Mouse (Mus musculus) limb, embryonic 14.5 days (tissue): ENCODE results near the gene Gm37240. TPM values are rescaled to one million over a fixed set of nuclear protein-coding genes. Genes with fewer than 3 reads are reported as not detected.

Source experiments
- ATAC-seq: fragments of 200-750 bp; cut with Nextera tagmentation; 2 replicates; pipeline ENCODE4 v1.8.0; 2017; ENCODE audit warnings: low read depth, moderate number of reproducible peaks, moderate TSS enrichment; ENCODE audit not compliant: low FRiP score
- DNase-seq: peaks from one replicate; pipeline ENCODE4 v3.0.0-alpha.2; 2015; ENCODE audit warnings: low spot score
- H3K27ac ChIP-seq: fragments of 300-500 bp; sonication (generic); replicated peaks from 2 replicates; pipeline ENCODE4 v1.5.1; 2014; ENCODE audit warnings: low read depth, mild to moderate bottlenecking, low read length, moderate library complexity, mixed read lengths
- H3K27me3 ChIP-seq: fragments of 300-500 bp; sonication (generic); 2 replicates; pipeline ENCODE4 v1.6.1; 2014; ENCODE audit warnings: low read length, mixed read lengths; ENCODE audit not compliant: control insufficient read depth, insufficient read depth
- H3K36me3 ChIP-seq: fragments of 300-500 bp; sonication (generic); 2 replicates; pipeline ENCODE4 v1.6.1; 2014; ENCODE audit warnings: mild to moderate bottlenecking, low read length, moderate library complexity, mixed read lengths; ENCODE audit not compliant: control insufficient read depth, insufficient read depth
- H3K4me1 ChIP-seq: fragments of 300-500 bp; sonication (generic); 2 replicates; pipeline ENCODE4 v1.6.1; 2014; ENCODE audit warnings: antibody characterized with exemption, low read length, mixed read lengths; ENCODE audit not compliant: control insufficient read depth, insufficient read depth
- H3K4me2 ChIP-seq: fragments of 300-500 bp; sonication (generic); replicated peaks from 2 replicates; pipeline ENCODE4 v1.6.1; 2014; ENCODE audit warnings: low read depth, mild to moderate bottlenecking, low read length, moderate library complexity; ENCODE audit not compliant: severe bottlenecking
- H3K4me3 ChIP-seq: fragments of 300-500 bp; sonication (generic); replicated peaks from 2 replicates; pipeline ENCODE4 v1.5.1; 2014; ENCODE audit warnings: low read length
- H3K9ac ChIP-seq: fragments of 300-500 bp; sonication (generic); 2 replicates; pipeline ENCODE4 v1.6.1; 2014; ENCODE audit warnings: mild to moderate bottlenecking, low read depth, low read length, moderate library complexity; ENCODE audit not compliant: severe bottlenecking
- H3K9me3 ChIP-seq: fragments of 300-500 bp; sonication (generic); 2 replicates; pipeline ENCODE4 v1.6.1; 2016; ENCODE audit warnings: low read length; ENCODE audit not compliant: control insufficient read depth
- POLR2A ChIP-seq: fragments of 200-500 bp; IDR thresholded peaks from 2 replicates; pipeline ENCODE4 v1.8.0; 2012; ENCODE audit warnings: inconsistent platforms, mild to moderate bottlenecking, moderate library complexity, borderline replicate concordance; ENCODE audit not compliant: insufficient read depth, insufficient read length; ENCODE audit errors: extremely low read depth
- WGBS: fragments of 180-500 bp; shearing (Covaris S2); extraction: QIAGEN DNeasy Blood & Tissue Kit; methylation state at CpG from one replicate; pipeline ENCODE4 v1.1.7; 2014; 5-methylcytosine and 5-hydroxymethylcytosine counted together
- polyA plus RNA-seq, 2 experiments: library from polyadenylated mRNA; depleted of rRNA in 1 of 2; stranded (reverse) in 1 of 2; unstranded in 1 of 2; fragments of >200 nt; fragmentation: Nextera tagmentation in 1 of 2; extraction: Ambion mirVana in 1 of 2; gene quantifications; 2 replicates each; pipeline versions ENCODE4 v1.2.1 to v1.2.3; 2012 to 2014

Gene Gm37240
- polyA plus RNA-seq, 2 experiments: 2.0 to 13.4 TPM

DNA sequence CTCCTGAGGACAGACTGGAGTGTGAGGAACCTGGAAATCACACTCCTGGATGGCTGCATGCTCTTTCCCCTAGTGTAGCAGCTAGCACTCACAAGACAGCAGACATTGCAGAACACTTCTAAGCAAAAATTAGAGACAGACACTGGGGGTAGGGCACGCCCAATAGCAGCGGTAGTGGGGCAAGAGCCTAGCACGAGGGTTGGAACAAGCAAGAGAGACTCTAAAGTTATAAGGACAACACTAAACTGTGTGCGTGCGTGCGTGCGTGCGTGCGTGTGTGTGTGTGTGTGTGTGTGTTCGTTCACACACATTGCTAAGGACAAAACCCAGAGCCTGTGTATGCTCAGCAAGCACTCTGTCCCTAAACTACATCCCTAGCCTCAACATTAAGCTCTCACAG, 1386.8 kb downstream of the Gm37240 start:
- peaks cover 7% of the 10 kb centered on the region; the same call in 1 of the 2 replicates for H3K4me1 ChIP-seq
- H3K36me3 ChIP-seq: peaks cover 5% of the 10 kb centered on the region; the same call in 1 of the 2 replicates
- no peak for ATAC-seq
- WGBS: 74% methylated on average over 10 of the region's 10 CpGs
- no peaks in the 10 kb centered on the region for H3K9me3 ChIP-seq
- TF ChIP-seq POLR2A: no peak
- no peak overlapping the region for H3K9ac ChIP-seq
- H3K27me3 ChIP-seq: no peaks in the 10 kb centered on the region
- no peak overlapping the region for H3K27ac ChIP-seq
- H3K4me2 ChIP-seq: no peak overlapping the region
- no peak for DNase-seq
- no peak overlapping the region for H3K4me3 ChIP-seq

DNA sequence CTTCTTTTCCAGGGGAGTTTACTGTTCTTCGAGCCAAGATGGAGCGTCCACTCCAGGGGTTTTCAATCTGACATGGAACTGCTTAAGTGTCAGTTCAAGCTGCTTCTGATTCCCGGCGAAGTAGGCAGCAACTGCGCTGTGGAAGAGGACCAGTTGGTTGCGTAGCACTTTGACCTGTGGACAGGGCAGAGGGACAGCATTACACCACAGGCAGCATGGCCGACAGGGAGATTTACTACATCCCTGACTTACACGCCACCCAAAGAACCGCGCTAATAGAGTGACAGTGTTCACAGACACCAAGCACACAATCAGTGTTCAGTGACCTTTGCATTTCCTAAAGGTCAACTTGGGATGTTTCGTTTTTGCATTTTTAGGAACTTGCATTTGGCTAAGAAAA, 1389.6 kb downstream of the Gm37240 start:
- H3K27ac ChIP-seq: no peak overlapping the region
- H3K4me3 ChIP-seq: no peak overlapping the region
- H3K27me3 ChIP-seq: no peaks in the 10 kb centered on the region
- WGBS: 75% methylated on average over 11 of the region's 11 CpGs
- no peak for ATAC-seq
- H3K36me3 ChIP-seq: peaks cover 10% of the 10 kb centered on the region; the same call in 1 of the 2 replicates
- DNase-seq: no peak
- no peaks in the 10 kb centered on the region for H3K9me3 ChIP-seq
- peaks cover 7% of the 10 kb centered on the region; the same call in 1 of the 2 replicates for H3K4me1 ChIP-seq
- no peak overlapping the region for H3K4me2 ChIP-seq
- TF ChIP-seq POLR2A: no peak
- H3K9ac ChIP-seq: no peak overlapping the region

DNA sequence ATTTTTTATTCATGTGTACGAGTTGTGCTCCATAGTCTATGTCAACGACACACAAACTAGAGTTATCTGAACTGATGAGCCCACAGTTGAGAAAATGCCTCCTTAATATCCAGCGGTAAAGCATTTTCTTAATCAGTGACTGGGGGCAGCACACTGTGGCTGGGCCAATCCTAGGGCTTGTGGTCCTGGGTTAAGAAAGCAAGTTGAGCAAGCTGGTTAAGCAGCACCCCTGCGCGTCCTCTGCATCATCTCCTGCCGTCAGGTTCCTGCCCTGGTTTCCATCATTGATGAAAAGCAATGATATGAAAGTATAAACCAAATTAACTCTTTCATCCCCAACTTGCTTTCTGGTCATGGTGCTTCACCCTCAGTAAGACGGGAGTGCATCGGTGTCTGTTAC, 1394.7 kb downstream of the Gm37240 start:
- DNase-seq (no peak), ATAC-seq (no peak)
- TF ChIP-seq POLR2A: no peak
- Histone ChIP-seq H3K27me3 (no peaks in the 10 kb centered on the region), H3K27ac (no peak overlapping the region), H3K36me3 (peaks cover 8% of the 10 kb centered on the region; the same call in 1 of the 2 replicates), H3K4me1 (no peaks in the 10 kb centered on the region), H3K9me3 (no peaks in the 10 kb centered on the region), H3K4me3 (no peak overlapping the region), H3K9ac (no peak overlapping the region), H3K4me2 (no peak overlapping the region)
- WGBS: 91% methylated on average over 8 of the region's 8 CpGs

GRCm38 (mm10) chr3:84492148-84492547, 1395.2 kb downstream of the Gm37240 start:
- Histone ChIP-seq H3K4me1 (no peaks in the 10 kb centered on the region), H3K36me3 (0 out of 2 replicates have a peak, but pooled peaks cover 5% of the 10 kb centered on the region), H3K27ac (no peak overlapping the region), H3K9me3 (no peaks in the 10 kb centered on the region), H3K27me3 (no peaks in the 10 kb centered on the region), H3K4me2 (no peak overlapping the region), H3K4me3 (no peak overlapping the region), H3K9ac (no peak overlapping the region)
- ATAC-seq (no peak), DNase-seq (no peak)
- TF ChIP-seq POLR2A: no peak
- WGBS: 74% methylated on average over 4 of the region's 4 CpGs

DNA sequence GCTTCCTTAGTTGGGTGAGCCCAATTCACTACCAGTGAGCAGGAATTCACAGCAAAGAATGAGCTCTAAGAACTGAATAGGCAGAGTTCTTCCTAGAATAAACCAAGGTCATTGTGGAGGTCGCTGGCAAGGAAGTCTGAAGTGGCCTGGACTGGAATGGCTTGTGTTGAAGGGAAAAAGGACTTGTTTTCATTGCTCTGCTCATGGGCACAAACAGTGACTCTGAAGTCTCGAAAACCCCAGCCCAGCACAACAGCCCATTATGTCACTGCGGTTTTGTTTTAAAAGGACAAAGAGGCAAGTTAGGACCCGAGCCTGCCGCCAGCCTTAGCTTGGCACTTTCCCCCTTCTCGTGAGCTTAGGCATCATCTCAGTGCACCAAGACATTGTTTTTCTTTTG, 1398.6 kb downstream of the Gm37240 start:
- Histone ChIP-seq H3K27ac (no peak overlapping the region), H3K27me3 (no peaks in the 10 kb centered on the region), H3K9me3 (no peaks in the 10 kb centered on the region), H3K36me3 (0 out of 2 replicates have a peak, but pooled peaks cover 5% of the 10 kb centered on the region), H3K4me2 (no peak overlapping the region), H3K4me3 (no peak overlapping the region), H3K9ac (no peak overlapping the region), H3K4me1 (no peaks in the 10 kb centered on the region)
- ATAC-seq: no peak
- 74% methylated on average over 6 of the region's 6 CpGs for WGBS
- TF ChIP-seq POLR2A: no peak
- no peak for DNase-seq

- no peaks in the 10 kb centered on the region for H3K9me3 ChIP-seq
- H3K9ac ChIP-seq: no peak overlapping the region
- no peak for ATAC-seq
- no peak overlapping the region for H3K27ac ChIP-seq
- no peaks in the 10 kb centered on the region for H3K36me3 ChIP-seq
- H3K4me1 ChIP-seq: peaks cover 1% of the 10 kb centered on the region; the same call in 1 of the 2 replicates
- no peak overlapping the region for H3K4me2 ChIP-seq
- no peak overlapping the region for H3K4me3 ChIP-seq
- no peak for DNase-seq
- 0 out of 2 replicates have a peak, but pooled peaks cover 8% of the 10 kb centered on the region for H3K27me3 ChIP-seq
- WGBS: 53% methylated on average over 3 of the region's 3 CpGs
- TF ChIP-seq POLR2A: no peak
Measured at GRCm38 (mm10) chr3:84484891-84485290, 1402.4 kb downstream of the Gm37240 start.
